Mouse (Mus musculus) CH12.LX (cell line): ENCODE data around the gene Klk1b9. TPM values are rescaled to one million over a fixed set of nuclear protein-coding genes. Genes with fewer than 3 reads are reported as not detected.
"Not testable (repeated sequence)": the region's sequence is repeated elsewhere in the genome, so short reads cannot be mapped to it uniquely, and the experiment has no call there.

ENCODE experiments used
- DNase-seq: peaks from one replicate; pipeline ENCODE4 v3.0.0-alpha.2; 2013; ENCODE audit errors: extremely low read depth
- H3K27ac ChIP-seq: 2 replicates; pipeline ENCODE4 v1.5.1; 2012; ENCODE audit warnings: low read depth, mild to moderate bottlenecking, control low read depth, moderate library complexity; ENCODE audit not compliant: insufficient read depth
- H3K27me3 ChIP-seq: replicated peaks from 2 replicates; pipeline ENCODE3; 2012; ENCODE audit warnings: inconsistent platforms
- H3K36me3 ChIP-seq, 2 experiments: replicated peaks in 1 of 2; 2 replicates each; pipeline versions ENCODE3 to v1.6.1; 2012; ENCODE audit warnings: inconsistent platforms in 1 of 2, low read length in 1 of 2, mild to moderate bottlenecking in 1 of 2, mixed read lengths in 1 of 2, moderate library complexity in 1 of 2; ENCODE audit not compliant: control insufficient read depth in 1 of 2, insufficient read depth in 1 of 2
- H3K4me1 ChIP-seq, 2 experiments: 2 replicates each; pipeline ENCODE4 v1.6.1; 2012; ENCODE audit warnings: inconsistent platforms in 1 of 2, moderate library complexity in 1 of 2; ENCODE audit not compliant: insufficient read depth in 2 of 2, control insufficient read depth in 1 of 2
- H3K4me2 ChIP-seq: 2 replicates; pipeline ENCODE4 v1.6.1; 2012; ENCODE audit warnings: low read depth, mild to moderate bottlenecking, control low read depth; ENCODE audit not compliant: poor library complexity, insufficient read depth, severe bottlenecking
- H3K4me3 ChIP-seq, 3 experiments: fragments of 150-350 bp in 1 of 3; sonication (generic) in 1 of 3; replicated peaks in 1 of 3; 2 replicates each; pipeline versions ENCODE3 to v1.5.1; 2011 to 2012; ENCODE audit warnings: low read depth in 2 of 3, low read length in 2 of 3, mild to moderate bottlenecking in 2 of 3, moderate library complexity in 2 of 3, control low read depth in 1 of 3, improper control_type of control experiment in 1 of 3, inconsistent platforms in 1 of 3, mixed read lengths in 1 of 3; ENCODE audit not compliant: poor library complexity in 1 of 3
- H3K79me2 ChIP-seq: replicated peaks from 2 replicates; pipeline ENCODE4 v1.6.1; 2012; ENCODE audit warnings: mild to moderate bottlenecking, moderate library complexity; ENCODE audit not compliant: control insufficient read depth, poor library complexity, insufficient read depth, severe bottlenecking; ENCODE audit errors: extremely low read depth
- H3K9ac ChIP-seq: 2 replicates; pipeline ENCODE4 v1.6.1; 2012; ENCODE audit warnings: low read depth, mild to moderate bottlenecking, control low read depth, moderate library complexity; ENCODE audit not compliant: insufficient read depth
- H3K9me3 ChIP-seq: replicated peaks from 2 replicates; pipeline ENCODE3; 2012; ENCODE audit warnings: low read length, inconsistent platforms, mixed read lengths
- CHD1 ChIP-seq: IDR thresholded peaks from 2 replicates; pipeline ENCODE4 v1.6.1; 2012; ENCODE audit warnings: low read depth, low read length, improper control_type of control experiment, inconsistent platforms
- CTCF ChIP-seq, 2 experiments: IDR thresholded peaks in 1 of 2; conservative IDR thresholded peaks in 1 of 2; 2 replicates each; pipeline ENCODE4 v1.5.1; 2011 to 2012; ENCODE audit warnings: low read depth in 2 of 2, low read length in 2 of 2, improper control_type of control experiment in 1 of 2, inconsistent platforms in 1 of 2, mild to moderate bottlenecking in 1 of 2, moderate library complexity in 1 of 2
- EP300 ChIP-seq: IDR thresholded peaks from 2 replicates; pipeline ENCODE4 v1.6.1; 2011; ENCODE audit warnings: low read length, improper control_type of control experiment
- HCFC1 ChIP-seq: IDR thresholded peaks from 2 replicates; pipeline ENCODE4 v1.6.1; 2012; ENCODE audit warnings: low read depth, mild to moderate bottlenecking, inconsistent platforms, low read length, improper control_type of control experiment
- KAT2A ChIP-seq: IDR thresholded peaks from 2 replicates; pipeline ENCODE4 v1.6.1; 2012; ENCODE audit warnings: low read length, improper control_type of control experiment, inconsistent platforms; ENCODE audit not compliant: insufficient replicate concordance
- MAFK ChIP-seq: IDR thresholded peaks from 2 replicates; pipeline ENCODE4 v1.6.1; 2011; ENCODE audit warnings: low read length, improper control_type of control experiment; ENCODE audit not compliant: insufficient replicate concordance
- MAX ChIP-seq: IDR thresholded peaks from 2 replicates; pipeline ENCODE4 v1.6.1; 2011; ENCODE audit warnings: low read length, improper control_type of control experiment
- PAX5 ChIP-seq: IDR thresholded peaks from 2 replicates; pipeline ENCODE4 v1.6.1; 2012; ENCODE audit warnings: low read length, inconsistent platforms, mixed read lengths
- POLR2A ChIP-seq: IDR thresholded peaks from 2 replicates; pipeline ENCODE4 v1.6.1; 2011; ENCODE audit warnings: low read depth, mild to moderate bottlenecking, improper control_type of control experiment, low read length
- RAD21 ChIP-seq: IDR thresholded peaks from 2 replicates; pipeline ENCODE4 v1.6.1; 2011; ENCODE audit warnings: low read depth, mild to moderate bottlenecking, low read length, improper control_type of control experiment, moderate library complexity
- SIN3A ChIP-seq: IDR thresholded peaks from 2 replicates; pipeline ENCODE4 v1.6.1; 2012; ENCODE audit warnings: low read length, improper control_type of control experiment, inconsistent platforms
- SMC3 ChIP-seq: IDR thresholded peaks from 2 replicates; pipeline ENCODE4 v1.6.1; 2011; ENCODE audit warnings: low read depth, low read length, improper control_type of control experiment
- TCF12 ChIP-seq: IDR thresholded peaks from 2 replicates; pipeline ENCODE4 v1.6.1; 2014; ENCODE audit warnings: low read depth, mild to moderate bottlenecking, inconsistent platforms, low read length, improper control_type of control experiment
- ZNF384 ChIP-seq: IDR thresholded peaks from 2 replicates; pipeline ENCODE4 v1.6.1; 2012; ENCODE audit warnings: low read depth, low read length, improper control_type of control experiment, inconsistent platforms
- dilution Hi-C: fragments of 300-500 bp; cut with MboI; formaldehyde crosslinking; loops from 2 replicates; pipeline ENCODE4 v1.14.3; 2020; ENCODE audit warnings: low sequenced_read_pairs; ENCODE audit not compliant: extremely low pct_unique_long_range_greater_than_20kb, extremely low pct_ligation_motif_present
- in situ Hi-C: fragments of 300-500 bp; cut with MboI; formaldehyde crosslinking; loops from 3 replicates; pipeline ENCODE4 v1.14.3; 2019; ENCODE audit warnings: low sequenced_read_pairs, low pct_ligation_motif_present, low pct_unique_long_range_greater_than_20kb, mixed read lengths
- polyA plus RNA-seq: library from polyadenylated mRNA; unstranded; fragments of >175 nt; gene quantifications from 2 replicates; pipeline ENCODE4 v1.2.1, GENCODE M21; 2012; ENCODE audit warnings: low read depth; ENCODE audit not compliant: insufficient read length
- total RNA-seq, 2 experiments: library from RNA; depleted of rRNA; stranded (reverse); fragments of 300-350 nt in 1 of 2; fragments of >200 nt in 1 of 2; gene quantifications; 2 replicates each; pipeline ENCODE4 v1.2.3; 2012 to 2014

The Klk1b9 gene
- total RNA-seq (2012; rRNA removed) (not detected in 2 replicates), total RNA-seq (2014; rRNA removed) (not detected in 2 replicates), polyA plus RNA-seq (not detected in 2 replicates)

GRCm38 (mm10) chr7:43975761-43976160, at the start of gene Klk1b9:
TSS of gene Klk1b9 (plus strand) at chr7:43976061.
- H3K27me3 ChIP-seq, H3K36me3 ChIP-seq, H3K79me2 ChIP-seq, DNase-seq, H3K27ac ChIP-seq, H3K9me3 ChIP-seq, H3K4me3 ChIP-seq, H3K9ac ChIP-seq, dilution Hi-C loops, H3K4me2 ChIP-seq, in situ Hi-C loops: not testable (repeated sequence)
- H3K4me1 ChIP-seq, result peaks cover 9 to 34% of the 10 kb centered on the region in 2 experiments

GRCm38 (mm10) chr7:43928521-43928920, 47.3 kb upstream of the Klk1b9 start:
- Histone ChIP-seq H3K4me2 (no peak overlapping the region), H3K27ac (no peak overlapping the region), H3K27me3 (peaks cover 51% of the 10 kb centered on the region), H3K9me3 (no peaks in the 10 kb centered on the region), H3K4me3 (no peak overlapping the region), H3K36me3 (no peaks in the 10 kb centered on the region), H3K9ac (no peak overlapping the region), H3K79me2 (no peaks in the 10 kb centered on the region), H3K4me1 (no peaks in the 10 kb centered on the region)
- TF ChIP-seq ZNF384, result no peak
- no peak for TF ChIP-seq MAFK
- no peak for TF ChIP-seq EP300
- TF ChIP-seq POLR2A, result no peak
- no peak for TF ChIP-seq CHD1
- TF ChIP-seq HCFC1, result no peak
- TF ChIP-seq CTCF (conservative IDR thresholded peaks at IDR 0.05 in 1 of 2, IDR thresholded peaks at IDR 0.05 in 1 of 2; ENCODE audit: low read depth in 2 of 2, low read length in 2 of 2), result peak; percentile 41 to 71; a peak in 3 of 4 replicates
- TF ChIP-seq RAD21, result peak; percentile 74
- TF ChIP-seq SMC3, result peak; percentile 78
- no peak for TF ChIP-seq KAT2A
- DNase-seq, result peak; percentile 78
- dilution Hi-C loops (no loop called here), in situ Hi-C loops (no loop called here)

GRCm38 (mm10) chr7:43932337-43932736, 43.5 kb upstream of the Klk1b9 start:
- no peak overlapping the region for H3K27ac ChIP-seq
- no peak overlapping the region for H3K9ac ChIP-seq
- no peaks in the 10 kb centered on the region for H3K79me2 ChIP-seq
- H3K4me1 ChIP-seq, result no peaks in the 10 kb centered on the region
- TF ChIP-seq MAX (no peak), ZNF384 (no peak), SIN3A (no peak), EP300 (no peak), TCF12 (no peak), PAX5 (no peak)
- TF ChIP-seq, all 38 proteins: peak for 0
- H3K9me3 ChIP-seq, result no peaks in the 10 kb centered on the region
- no peak overlapping the region for H3K4me2 ChIP-seq
- in situ Hi-C loops, result loop anchor here (10.0 kb wide), 1 partner anchor 292 kb away; the partner anchor contains the start of gene Klk1
- no peak overlapping the region for H3K4me3 ChIP-seq
- no peaks in the 10 kb centered on the region for H3K36me3 ChIP-seq
- dilution Hi-C loops, result no loop called here
- H3K27me3 ChIP-seq, result peaks cover 47% of the 10 kb centered on the region
- DNase-seq, result no peak
